Mouse (Mus musculus) liver, adult 2 months (tissue): ENCODE measurements at regions not wholly inside any gene's neighbourhood (a gene's known extent, or its start where the extent isn't known, plus 50 kb on each side); places are given as distances from the start of the nearest gene placed in this dataset.

Source experiments
- CTCF ChIP-seq: fragments of 200-500 bp; IDR thresholded peaks from 2 replicates; pipeline ENCODE4 v1.5.1; 2011; ENCODE audit warnings: low read depth, low read length, control low read depth
- POLR2A ChIP-seq: fragments of 200-500 bp; IDR thresholded peaks from 2 replicates; pipeline ENCODE4 v1.6.1; 2011; ENCODE audit warnings: low read length, control low read depth; ENCODE audit not compliant: insufficient read depth; ENCODE audit errors: extremely low read depth

GRCm38 (mm10) chr13:46076879-46077278, 112.1 kb upstream of the Atxn1 start:
- no peak for TF ChIP-seq POLR2A
- 0 out of 2 replicates have a peak, but pooled peaks have one; percentile 10 for TF ChIP-seq CTCF
